Mouse (Mus musculus): ENCODE measurements around the gene Tmem104.

Gene Tmem104

GRCm38 (mm10) chr11:115187224-115187639 lies at the start of gene Tmem104:
Gene Tmem104 (plus strand): TSS chr11:115187487.
- DNase-seq (ENCODE audit: low spot score): peak; percentile 98

GRCm38 (mm10) chr11:115138597-115139262 lies 48.6 kb upstream of the Tmem104 start:
- DNase-seq (ENCODE audit: low spot score): no peak

- no peak for DNase-seq (ENCODE audit: low spot score)
Observed at GRCm38 (mm10) chr11:115141970-115142369, 45.3 kb upstream of the Tmem104 start.

- DNase-seq (ENCODE audit: low spot score): no peak
Observed at GRCm38 (mm10) chr11:115147813-115148212, 39.5 kb upstream of the Tmem104 start.

- no peak for DNase-seq (ENCODE audit: low spot score)
Observed at GRCm38 (mm10) chr11:115150741-115151254, 36.5 kb upstream of the Tmem104 start.

- no peak for DNase-seq (ENCODE audit: low spot score)
Observed at GRCm38 (mm10) chr11:115151755-115152429, 35.4 kb upstream of the Tmem104 start.

- no peak for DNase-seq (ENCODE audit: low spot score)
Observed at GRCm38 (mm10) chr11:115153088-115153487, 34.2 kb upstream of the Tmem104 start.

GRCm38 (mm10) chr11:115153699-115154292 lies 33.5 kb upstream of the Tmem104 start:
- DNase-seq (ENCODE audit: low spot score): no peak

GRCm38 (mm10) chr11:115155053-115155634 lies 32.1 kb upstream of the Tmem104 start:
- DNase-seq (ENCODE audit: low spot score): no peak

GRCm38 (mm10) chr11:115157933-115158719 lies 29.2 kb upstream of the Tmem104 start:
- no peak for DNase-seq (ENCODE audit: low spot score)

- no peak for DNase-seq (ENCODE audit: low spot score)
Observed at GRCm38 (mm10) chr11:115160016-115160797, 27.1 kb upstream of the Tmem104 start.

GRCm38 (mm10) chr11:115160883-115161577 lies 26.3 kb upstream of the Tmem104 start:
- DNase-seq (ENCODE audit: low spot score): no peak

- DNase-seq (ENCODE audit: low spot score): no peak
Observed at GRCm38 (mm10) chr11:115161578-115162204, 25.6 kb upstream of the Tmem104 start.

GRCm38 (mm10) chr11:115162205-115162601 lies 25.1 kb upstream of the Tmem104 start:
- no peak for DNase-seq (ENCODE audit: low spot score)

- DNase-seq (ENCODE audit: low spot score): peak; percentile 93
Observed at GRCm38 (mm10) chr11:115162832-115163480, 24.3 kb upstream of the Tmem104 start, which contains the start of gene Slc9a3r1. Gene Slc9a3r1 (plus strand): TSS chr11:115163341.

GRCm38 (mm10) chr11:115163568-115164150 lies 23.6 kb upstream of the Tmem104 start:
- DNase-seq (ENCODE audit: low spot score): no peak

GRCm38 (mm10) chr11:115164341-115164975 lies 22.8 kb upstream of the Tmem104 start:
- DNase-seq (ENCODE audit: low spot score): no peak

- DNase-seq (ENCODE audit: low spot score): no peak
Observed at GRCm38 (mm10) chr11:115164976-115165374, 22.3 kb upstream of the Tmem104 start.
